Mouse (Mus musculus) MEL (cell line): Measurements from ENCODE around the gene Zfp949.

Experiments used
- CHD2 ChIP-seq: IDR thresholded peaks from 2 replicates; pipeline ENCODE4 v1.6.1; 2011; ENCODE audit warnings: low read length, improper control_type of control experiment
- EP300 ChIP-seq, 2 experiments: IDR thresholded peaks; 2 replicates each; pipeline ENCODE4 v1.6.1; 2011; ENCODE audit warnings: improper control_type of control experiment in 2 of 2, low read length in 2 of 2, low read depth in 1 of 2, mild to moderate bottlenecking in 1 of 2
- ETS1 ChIP-seq: IDR thresholded peaks from 2 replicates; pipeline ENCODE4 v1.6.1; 2012; ENCODE audit warnings: low read depth, mild to moderate bottlenecking, inconsistent platforms, low read length, improper control_type of control experiment, moderate library complexity
- GATA1 ChIP-seq: IDR thresholded peaks from 2 replicates; pipeline ENCODE4 v1.6.1; 2011; ENCODE audit warnings: low read depth, low read length, improper control_type of control experiment
- POLR2A ChIP-seq, 2 experiments: IDR thresholded peaks; 2 replicates each; pipeline ENCODE4 v1.6.1; 2011 to 2012; ENCODE audit warnings: low read length in 2 of 2, mild to moderate bottlenecking in 2 of 2, control low read depth in 1 of 2, improper control_type of control experiment in 1 of 2, low read depth in 1 of 2, moderate library complexity in 1 of 2; ENCODE audit not compliant: control insufficient read depth in 1 of 2, insufficient read depth in 1 of 2, poor library complexity in 1 of 2
- POLR2AphosphoS2 ChIP-seq: IDR thresholded peaks from 2 replicates; pipeline ENCODE4 v1.6.1; 2011; ENCODE audit warnings: low read length, improper control_type of control experiment
- RAD21 ChIP-seq: IDR thresholded peaks from 2 replicates; pipeline ENCODE4 v1.6.1; 2011; ENCODE audit warnings: mild to moderate bottlenecking, low read depth, low read length, improper control_type of control experiment
- TCF12 ChIP-seq: IDR thresholded peaks from 2 replicates; pipeline ENCODE4 v1.6.1; 2014; ENCODE audit warnings: low read depth, mild to moderate bottlenecking, inconsistent platforms, low read length, improper control_type of control experiment, moderate library complexity
- ZNF384 ChIP-seq: IDR thresholded peaks from 2 replicates; pipeline ENCODE4 v1.6.1; 2012; ENCODE audit warnings: low read depth, mild to moderate bottlenecking, inconsistent platforms, low read length, improper control_type of control experiment

GRCm38 (mm10) chr9:88524367-88524766, 23.5 kb upstream of the Zfp949 start:
- TF ChIP-seq TCF12 (no peak), POLR2A (IDR thresholded peaks at IDR 0.05; ENCODE audit: control insufficient read depth in 1 of 2, insufficient read depth in 1 of 2, low read depth in 1 of 2, low read length in 2 of 2, poor library complexity in 1 of 2) (no peak), POLR2AphosphoS2 (no peak), CHD2 (no peak), EP300 (IDR thresholded peaks at IDR 0.05; ENCODE audit: low read depth in 1 of 2, low read length in 2 of 2) (no peak), RAD21 (no peak), ETS1 (no peak), GATA1 (no peak), ZNF384 (no peak)
